Mouse (Mus musculus): ENCODE measurements around the gene Grin2c.

DNA sequence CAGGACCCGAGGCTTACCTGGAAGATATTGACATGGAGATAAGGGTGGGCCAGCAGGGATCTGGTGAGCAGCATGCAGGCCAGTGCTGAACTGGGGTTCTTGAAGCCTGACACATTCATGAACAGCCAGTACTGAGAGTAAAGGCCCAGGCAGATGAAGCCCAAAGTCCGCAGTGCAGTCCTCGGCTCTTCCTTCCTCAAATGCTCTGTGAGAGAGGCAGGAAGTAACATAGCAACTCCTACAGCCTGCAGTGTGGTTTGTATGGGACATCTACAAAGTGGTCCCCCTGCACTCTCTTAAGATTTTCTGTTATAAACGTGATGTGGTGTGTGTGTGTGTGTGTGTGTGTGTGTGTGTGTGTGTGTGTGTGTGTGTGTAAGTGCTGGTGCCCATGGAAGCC is 18.2 kb upstream of the Grin2c start:
- TF ChIP-seq GATA1 (IDR thresholded peaks at IDR 0.05; ENCODE audit: borderline replicate concordance, low read length) = no peak
- TF ChIP-seq FLI1 (IDR thresholded peaks at IDR 0.05; ENCODE audit: low read length) = no peak
